Mouse (Mus musculus) forebrain, embryonic 16.5 days (tissue): ENCODE results near the gene Nol4l. TPM values are rescaled to one million over a fixed set of nuclear protein-coding genes. Genes with fewer than 3 reads are reported as not detected.

Source experiments
- ATAC-seq: fragments of 200-750 bp; cut with Nextera tagmentation; 2 replicates; pipeline ENCODE4 v1.8.0; 2017; ENCODE audit warnings: mild to moderate bottlenecking, moderate library complexity
- H3K27ac ChIP-seq: fragments of 300-500 bp; sonication (generic); 2 replicates; pipeline ENCODE4 v1.5.1; 2014; ENCODE audit warnings: low read length, control low read depth
- H3K27me3 ChIP-seq: fragments of 300-500 bp; sonication (generic); replicated peaks from 2 replicates; pipeline ENCODE4 v1.6.1; 2014; ENCODE audit warnings: low read length; ENCODE audit not compliant: control insufficient read depth, insufficient read depth
- H3K36me3 ChIP-seq: fragments of 300-500 bp; sonication (generic); 2 replicates; pipeline ENCODE4 v1.6.1; 2014; ENCODE audit not compliant: control insufficient read depth, insufficient read depth
- H3K4me1 ChIP-seq: fragments of 300-500 bp; sonication (generic); replicated peaks from 2 replicates; pipeline ENCODE4 v1.6.1; 2014; ENCODE audit warnings: low read length; ENCODE audit not compliant: control insufficient read depth, insufficient read depth
- H3K4me2 ChIP-seq: fragments of 300-500 bp; sonication (generic); 2 replicates; pipeline ENCODE4 v1.6.1; 2014; ENCODE audit warnings: mild to moderate bottlenecking, low read length, control low read depth
- H3K4me3 ChIP-seq: fragments of 300-500 bp; sonication (generic); replicated peaks from 2 replicates; pipeline ENCODE4 v1.5.1; 2014; ENCODE audit warnings: mild to moderate bottlenecking, low read length, control low read depth
- H3K9ac ChIP-seq: fragments of 300-500 bp; sonication (generic); replicated peaks from 2 replicates; pipeline ENCODE4 v1.6.1; 2014; ENCODE audit warnings: low read depth, low read length, control low read depth
- H3K9me3 ChIP-seq: fragments of 300-500 bp; sonication (generic); 2 replicates; pipeline ENCODE4 v1.6.1; 2016; ENCODE audit warnings: low read length; ENCODE audit not compliant: control insufficient read depth
- WGBS: fragments of 180-500 bp; shearing (Covaris S2); extraction: QIAGEN DNeasy Blood & Tissue Kit; methylation state at CpG from one replicate; pipeline ENCODE4 v1.1.7; 2014; 5-methylcytosine and 5-hydroxymethylcytosine counted together
- polyA plus RNA-seq: library from polyadenylated mRNA; unstranded; fragments of >200 nt; fragmentation: Nextera tagmentation; extraction: Ambion mirVana; gene quantifications from 2 replicates; pipeline ENCODE4 v1.2.1, GENCODE M21; 2015

Gene Nol4l
- polyA plus RNA-seq, 1 experiment from 2014 or later: 50.4 TPM

DNA sequence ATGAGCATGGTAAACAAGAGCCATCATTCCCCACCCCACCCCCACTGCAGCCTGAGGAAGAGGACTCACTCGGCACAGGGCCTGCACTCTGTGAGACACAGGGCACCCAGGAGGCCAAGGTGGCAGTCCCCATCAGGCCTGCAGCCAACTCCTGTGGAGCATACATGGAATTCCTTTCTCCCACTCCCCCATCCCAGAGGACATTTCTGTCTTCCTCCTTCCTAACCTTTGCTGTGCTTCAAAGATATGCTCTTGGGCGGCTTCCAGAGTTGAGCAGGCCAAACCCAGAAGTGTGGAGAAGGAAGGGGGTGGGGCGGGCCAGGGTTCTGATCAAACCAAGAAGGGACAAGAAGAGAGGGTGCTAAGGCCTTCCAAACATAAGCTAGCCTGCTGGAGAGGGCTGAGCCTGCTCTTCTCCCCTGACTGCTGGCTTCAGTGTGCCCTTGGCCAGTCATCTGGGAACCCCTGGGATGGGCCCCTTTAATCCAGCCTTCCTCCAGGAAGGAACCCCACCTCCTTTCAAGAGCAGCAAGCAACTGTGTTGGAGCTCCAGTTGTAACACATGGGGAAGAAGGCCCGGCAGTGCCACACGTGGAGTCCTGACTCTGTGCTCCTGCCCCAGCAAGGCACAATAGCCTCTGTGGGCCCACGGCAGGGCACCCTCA, 93.0 kb downstream of the Nol4l start:
- H3K36me3 ChIP-seq: peaks cover 7% of the 10 kb centered on the region
- no peak overlapping the region for H3K9ac ChIP-seq
- H3K4me3 ChIP-seq: no peak overlapping the region
- H3K27ac ChIP-seq: peak overlapping the region; percentile 53
- no peak for ATAC-seq
- H3K27me3 ChIP-seq: no peaks in the 10 kb centered on the region
- H3K4me1 ChIP-seq: peaks cover 56% of the 10 kb centered on the region
- 45% methylated on average over 6 of the region's 6 CpGs for WGBS
- H3K4me2 ChIP-seq: no peak overlapping the region
- H3K9me3 ChIP-seq: no peaks in the 10 kb centered on the region

DNA sequence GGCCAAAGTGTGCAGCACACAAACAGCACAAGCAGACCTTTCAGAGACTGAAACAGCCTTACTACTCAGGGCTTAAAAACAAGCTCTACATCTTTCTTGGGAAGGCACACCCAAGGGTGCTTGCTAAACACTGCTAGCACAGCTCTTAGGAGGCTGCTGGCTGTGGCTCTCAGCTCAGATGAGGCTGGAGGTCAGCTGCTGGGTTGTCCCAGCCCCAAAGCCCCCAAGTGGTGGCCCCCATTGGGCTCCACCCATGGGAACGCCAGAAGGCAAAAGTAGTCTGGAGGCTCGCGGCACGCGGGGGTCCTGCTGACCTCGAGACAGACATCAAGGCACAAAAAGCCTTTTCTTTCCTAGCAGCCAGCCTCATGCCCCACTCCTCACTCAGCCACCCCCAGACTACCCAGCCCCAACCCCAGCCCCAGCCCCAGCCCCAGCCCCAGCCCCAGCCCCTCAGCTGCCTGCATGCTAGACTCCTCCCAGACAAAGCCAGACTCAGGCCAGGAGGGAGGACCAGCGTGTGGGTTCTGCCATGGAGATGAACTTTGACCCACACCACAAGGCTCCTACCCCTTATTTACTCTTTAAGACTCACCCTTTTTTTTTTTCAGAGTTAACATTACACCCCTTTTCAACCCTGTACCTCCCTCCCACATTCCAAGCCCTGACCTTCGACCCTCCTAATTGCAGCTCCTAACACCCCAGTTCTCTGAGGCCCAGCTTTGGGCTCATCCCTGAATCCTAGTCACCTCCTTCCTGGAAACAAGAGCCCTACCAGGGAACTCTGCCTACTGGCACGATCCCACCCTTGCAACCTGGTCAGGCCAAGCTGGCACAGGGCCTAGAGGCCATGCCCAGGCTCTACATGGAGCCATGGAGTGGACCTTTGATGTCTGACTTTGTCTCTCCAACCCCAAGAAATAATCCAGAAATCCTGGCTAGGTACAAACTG, 94.6 kb downstream of the Nol4l start:
- peak overlapping the region; percentile 11; the same call in 1 of the 2 replicates for H3K9ac ChIP-seq
- WGBS: 20% methylated on average over 9 of the region's 9 CpGs
- no peak overlapping the region for H3K27ac ChIP-seq
- peaks cover 39% of the 10 kb centered on the region for H3K4me1 ChIP-seq
- no peaks in the 10 kb centered on the region for H3K9me3 ChIP-seq
- no peaks in the 10 kb centered on the region for H3K27me3 ChIP-seq
- ATAC-seq: no peak
- no peak overlapping the region for H3K4me2 ChIP-seq
- no peak overlapping the region for H3K4me3 ChIP-seq
- peaks cover 11% of the 10 kb centered on the region for H3K36me3 ChIP-seq

DNA sequence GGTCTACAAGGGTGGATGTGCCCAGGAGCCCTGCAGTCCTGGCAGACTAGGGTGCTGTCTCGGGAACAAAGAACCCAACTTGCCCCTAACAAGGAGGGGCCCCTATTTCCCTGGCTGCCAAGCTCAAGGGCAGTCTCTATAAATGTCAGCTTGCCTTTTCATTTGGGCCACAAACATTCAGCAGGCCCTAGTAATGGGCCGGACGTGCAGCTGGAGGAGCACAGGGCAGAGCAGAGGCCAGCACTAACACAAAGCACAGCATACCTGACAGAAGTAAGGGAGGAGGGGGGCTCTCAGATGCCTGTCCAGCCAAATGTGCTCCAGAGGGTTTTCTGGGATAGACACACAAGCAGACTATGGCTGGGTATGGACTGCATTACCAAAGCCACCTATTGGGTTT, 95.9 kb downstream of the Nol4l start:
- Histone ChIP-seq H3K4me1 (peaks cover 35% of the 10 kb centered on the region), H3K27me3 (no peaks in the 10 kb centered on the region), H3K4me2 (no peak overlapping the region), H3K9me3 (no peaks in the 10 kb centered on the region), H3K4me3 (no peak overlapping the region), H3K36me3 (peaks cover 15% of the 10 kb centered on the region), H3K27ac (no peak overlapping the region; the same call in 1 of the 2 replicates), H3K9ac (no peak overlapping the region)
- WGBS: 42% methylated on average over 3 of the region's 3 CpGs
- peak; percentile 18; the same call in 1 of the 2 replicates for ATAC-seq

DNA sequence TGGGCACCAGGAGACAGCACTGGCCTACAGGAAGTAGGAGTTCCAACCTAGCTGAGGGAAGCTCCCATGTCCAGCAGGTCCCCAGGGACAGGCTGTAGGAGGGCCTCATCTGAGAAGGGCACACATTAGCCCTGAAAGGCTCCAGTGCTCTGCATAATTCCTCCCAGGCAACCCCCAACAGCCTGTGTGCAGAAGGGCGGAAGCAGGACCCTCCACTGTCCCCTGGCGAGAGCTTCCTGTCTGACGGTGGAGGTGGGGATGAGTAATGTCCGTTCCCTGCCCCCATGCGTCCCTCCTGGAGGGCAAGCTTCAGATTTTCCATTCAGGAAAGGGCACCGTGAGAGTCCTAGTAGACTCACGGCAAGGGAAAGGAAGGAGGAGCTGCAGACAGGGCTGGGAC, 97.3 kb downstream of the Nol4l start:
- peaks cover 30% of the 10 kb centered on the region for H3K4me1 ChIP-seq

DNA sequence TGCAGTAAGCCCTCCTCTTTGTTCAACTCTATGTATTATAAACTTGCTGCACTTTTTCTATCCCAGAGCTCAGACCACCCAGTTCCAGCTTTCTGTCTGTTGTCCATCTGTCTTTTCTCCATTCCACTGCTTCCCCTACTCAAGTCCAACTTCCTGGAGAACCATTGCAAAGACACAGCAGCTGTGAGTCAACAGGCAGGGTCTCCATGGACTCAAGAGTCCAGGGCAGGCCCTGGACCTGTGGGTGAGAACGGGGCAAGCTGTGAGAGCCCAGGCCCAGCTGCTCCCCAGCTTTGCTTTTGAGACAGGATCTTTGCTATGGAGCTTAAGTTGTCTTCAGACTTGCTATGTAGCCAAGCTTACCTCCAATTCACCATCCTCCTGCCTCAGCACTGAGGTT, 99.2 kb downstream of the Nol4l start:
- H3K36me3 ChIP-seq: peaks cover 18% of the 10 kb centered on the region
- no peaks in the 10 kb centered on the region for H3K27me3 ChIP-seq
- 100% methylated on average over 1 of the region's 1 CpGs for WGBS
- no peaks in the 10 kb centered on the region for H3K9me3 ChIP-seq
- H3K27ac ChIP-seq: no peak overlapping the region
- H3K4me2 ChIP-seq: no peak overlapping the region
- H3K4me1 ChIP-seq: peaks cover 30% of the 10 kb centered on the region
- H3K4me3 ChIP-seq: no peak overlapping the region
- no peak for ATAC-seq
- no peak overlapping the region for H3K9ac ChIP-seq

More for the DNA sequence above, 97.3 kb downstream of the Nol4l start:
- WGBS: 61% methylated on average over 7 of the region's 7 CpGs
- no peaks in the 10 kb centered on the region for H3K27me3 ChIP-seq
- no peak for ATAC-seq
- no peak overlapping the region for H3K4me2 ChIP-seq
- H3K9me3 ChIP-seq: no peaks in the 10 kb centered on the region
- no peak overlapping the region for H3K4me3 ChIP-seq
- H3K27ac ChIP-seq: no peak overlapping the region
- H3K9ac ChIP-seq: no peak overlapping the region
- peaks cover 18% of the 10 kb centered on the region for H3K36me3 ChIP-seq

DNA sequence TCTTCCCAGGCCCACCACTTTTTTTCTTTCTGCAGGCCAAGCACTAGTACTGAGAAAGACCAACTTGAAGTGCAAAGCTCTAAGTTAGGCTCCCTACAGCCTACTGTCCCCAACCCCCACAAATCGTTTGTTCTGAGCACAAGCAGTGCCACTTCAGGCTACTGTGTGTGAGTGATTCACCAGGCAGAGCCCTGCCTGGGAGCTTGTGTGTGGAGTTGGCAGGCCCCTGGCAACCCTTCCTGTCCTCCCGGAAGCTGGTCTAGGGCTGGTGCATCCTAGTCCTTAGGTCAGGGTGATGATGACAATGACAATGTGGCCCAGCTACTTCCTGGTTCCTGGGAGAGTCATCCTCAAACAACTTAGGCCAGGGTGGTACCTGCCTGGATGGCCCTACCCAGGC, 101.3 kb downstream of the Nol4l start:
- ATAC-seq: no peak
- no peak overlapping the region for H3K4me2 ChIP-seq
- 69% methylated on average over 2 of the region's 2 CpGs for WGBS
- no peaks in the 10 kb centered on the region for H3K9me3 ChIP-seq
- peaks cover 13% of the 10 kb centered on the region for H3K36me3 ChIP-seq
- no peaks in the 10 kb centered on the region for H3K27me3 ChIP-seq
- H3K9ac ChIP-seq: no peak overlapping the region
- no peak overlapping the region for H3K4me3 ChIP-seq
- H3K27ac ChIP-seq: no peak overlapping the region
- peaks cover 22% of the 10 kb centered on the region for H3K4me1 ChIP-seq

DNA sequence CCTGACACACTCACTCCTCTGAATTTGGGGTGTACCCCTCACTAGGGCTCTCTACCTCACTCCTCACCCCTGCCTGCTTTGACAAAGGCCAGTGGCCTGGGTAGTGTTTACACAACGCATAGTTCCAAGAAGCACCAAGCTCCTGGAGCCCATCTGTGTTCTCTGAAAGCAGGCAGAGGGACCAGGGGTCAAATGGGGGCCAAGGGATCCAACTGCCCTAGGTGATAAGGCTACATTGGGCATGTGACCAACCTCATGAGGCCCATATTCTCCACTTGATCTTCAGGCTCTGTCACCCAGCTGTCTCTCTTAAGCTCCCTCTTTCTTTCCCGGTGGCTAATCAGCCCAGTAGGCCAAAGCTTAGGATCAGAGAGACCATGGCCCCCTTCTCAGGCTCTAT, 102.8 kb downstream of the Nol4l start:
- Histone ChIP-seq H3K27me3 (no peaks in the 10 kb centered on the region), H3K27ac (peak overlapping the region; percentile 19; the same call in 1 of the 2 replicates), H3K9ac (no peak overlapping the region), H3K9me3 (no peaks in the 10 kb centered on the region), H3K36me3 (peaks cover 13% of the 10 kb centered on the region), H3K4me1 (peaks cover 35% of the 10 kb centered on the region), H3K4me2 (no peak overlapping the region), H3K4me3 (no peak overlapping the region)
- ATAC-seq: no peak
- 24% methylated on average over 2 of the region's 2 CpGs for WGBS

DNA sequence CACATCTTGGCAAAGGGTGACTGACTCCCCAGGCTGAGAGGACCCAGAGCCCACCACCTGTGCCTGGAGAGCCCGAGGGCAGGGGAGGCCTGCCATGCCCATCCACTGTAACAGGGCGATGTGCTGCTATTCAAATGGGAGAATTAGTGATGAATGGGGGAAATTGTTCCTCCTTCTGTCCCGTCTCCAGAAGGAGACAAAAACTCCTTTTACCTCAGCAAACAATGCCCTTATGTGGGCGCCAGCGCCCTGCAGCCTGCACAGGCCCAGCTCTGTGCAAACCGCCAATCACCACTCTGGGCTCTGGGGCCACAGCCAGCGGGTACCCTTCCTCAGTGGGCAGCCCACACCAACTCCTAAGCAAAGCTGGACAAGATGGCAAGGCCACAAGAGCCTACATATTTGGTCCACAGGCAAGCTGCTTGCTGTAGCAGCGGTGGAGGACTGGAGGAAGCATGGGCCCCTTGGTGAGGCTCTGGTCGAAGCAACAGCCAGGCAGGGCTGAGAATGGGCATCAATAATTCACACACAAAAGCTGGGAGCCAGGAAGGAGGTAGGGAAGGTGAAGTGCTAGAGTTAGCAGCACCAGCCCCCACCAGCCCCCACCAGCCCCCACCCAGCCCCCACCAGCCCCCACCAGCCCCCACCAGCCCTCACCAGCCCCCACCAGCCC, 103.6 kb downstream of the Nol4l start:
- Histone ChIP-seq H3K9me3 (no peaks in the 10 kb centered on the region), H3K27me3 (no peaks in the 10 kb centered on the region), H3K36me3 (peaks cover 7% of the 10 kb centered on the region), H3K9ac (0 out of 2 replicates have a peak overlapping the region, but pooled peaks have one; percentile 10), H3K4me3 (no peak overlapping the region), H3K27ac (peak overlapping the region; percentile 73), H3K4me1 (peaks cover 36% of the 10 kb centered on the region), H3K4me2 (no peak overlapping the region)
- WGBS: 7% methylated on average over 9 of the region's 9 CpGs
- ATAC-seq: peak; percentile 86
